Mouse (Mus musculus) CH12.LX (cell line): ENCODE data around the gene Dr1.

Source experiments
- BHLHE40 ChIP-seq: IDR thresholded peaks from 2 replicates; pipeline ENCODE4 v1.6.1; 2011; ENCODE audit warnings: mild to moderate bottlenecking, low read depth, low read length, improper control_type of control experiment
- CTCF ChIP-seq, 2 experiments: IDR thresholded peaks in 1 of 2; conservative IDR thresholded peaks in 1 of 2; 2 replicates each; pipeline ENCODE4 v1.5.1; 2011 to 2012; ENCODE audit warnings: low read depth in 2 of 2, low read length in 2 of 2, improper control_type of control experiment in 1 of 2, inconsistent platforms in 1 of 2, mild to moderate bottlenecking in 1 of 2, moderate library complexity in 1 of 2
- ELF1 ChIP-seq: IDR thresholded peaks from 2 replicates; pipeline ENCODE4 v1.6.1; 2014; ENCODE audit warnings: low read depth, mild to moderate bottlenecking, inconsistent platforms, low read length, improper control_type of control experiment
- EP300 ChIP-seq: IDR thresholded peaks from 2 replicates; pipeline ENCODE4 v1.6.1; 2011; ENCODE audit warnings: low read length, improper control_type of control experiment
- MAX ChIP-seq: IDR thresholded peaks from 2 replicates; pipeline ENCODE4 v1.6.1; 2011; ENCODE audit warnings: low read length, improper control_type of control experiment
- PAX5 ChIP-seq: IDR thresholded peaks from 2 replicates; pipeline ENCODE4 v1.6.1; 2012; ENCODE audit warnings: low read length, inconsistent platforms, mixed read lengths
- POLR2A ChIP-seq: IDR thresholded peaks from 2 replicates; pipeline ENCODE4 v1.6.1; 2011; ENCODE audit warnings: low read depth, mild to moderate bottlenecking, improper control_type of control experiment, low read length
- USF1 ChIP-seq: IDR thresholded peaks from 2 replicates; pipeline ENCODE4 v1.6.1; 2014; ENCODE audit warnings: low read depth, mild to moderate bottlenecking, inconsistent platforms, low read length, improper control_type of control experiment

DNA sequence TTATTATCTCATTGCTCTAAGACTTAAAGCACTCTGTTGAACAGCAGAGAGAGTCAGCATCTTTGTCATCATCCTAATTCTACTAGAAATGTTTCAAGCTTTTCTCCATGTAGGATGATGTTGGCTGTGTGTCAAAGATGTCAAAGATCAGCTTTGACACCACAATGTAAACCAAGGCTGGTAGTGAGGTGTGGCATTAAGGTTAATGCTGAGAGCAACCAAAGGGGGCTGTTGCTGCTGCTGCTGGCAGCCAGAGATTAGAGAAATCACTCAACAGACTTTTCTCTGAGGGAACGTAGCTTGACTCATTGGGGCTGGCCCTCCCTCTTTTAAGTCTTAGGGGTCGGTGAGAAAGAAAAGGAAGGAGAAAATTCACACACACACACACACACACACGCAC is 32.9 kb downstream of the Dr1 start:
- TF ChIP-seq ELF1, result no peak
- no peak for TF ChIP-seq CTCF (conservative IDR thresholded peaks at IDR 0.05 in 1 of 2, IDR thresholded peaks at IDR 0.05 in 1 of 2; ENCODE audit: low read depth in 2 of 2, low read length in 2 of 2)
- TF ChIP-seq POLR2A, result no peak
- no peak for TF ChIP-seq USF1
- TF ChIP-seq MAX, result no peak
- no peak for TF ChIP-seq EP300
- TF ChIP-seq PAX5, result no peak
- TF ChIP-seq BHLHE40, result no peak
